Mouse (Mus musculus) liver, embryonic 15.5 days (tissue): Measurements from ENCODE around the gene Vamp2. TPM values are rescaled to one million over a fixed set of nuclear protein-coding genes. Genes with fewer than 3 reads are reported as not detected.
A peak's percentile ranks its signal among the peaks of the same experiment; 100 is the strongest.

Experiments used
- ATAC-seq: fragments of 200-750 bp; cut with Nextera tagmentation; 2 replicates; pipeline ENCODE4 v1.8.0; 2017; ENCODE audit warnings: moderate number of reproducible peaks, mild to moderate bottlenecking, moderate library complexity; ENCODE audit not compliant: insufficient read depth
- H3K27ac ChIP-seq: fragments of 300-500 bp; sonication (generic); replicated peaks from 2 replicates; pipeline ENCODE4 v1.5.1; 2015; ENCODE audit warnings: mild to moderate bottlenecking, inconsistent platforms
- H3K27me3 ChIP-seq: fragments of 300-500 bp; sonication (generic); 2 replicates; pipeline ENCODE4 v1.6.1; 2015; ENCODE audit warnings: mild to moderate bottlenecking, inconsistent platforms
- H3K36me3 ChIP-seq: fragments of 300-500 bp; sonication (generic); replicated peaks from 2 replicates; pipeline ENCODE4 v1.6.1; 2015; ENCODE audit warnings: moderate library complexity, mild to moderate bottlenecking, inconsistent platforms
- H3K4me1 ChIP-seq: fragments of 300-500 bp; sonication (generic); replicated peaks from 2 replicates; pipeline ENCODE4 v1.6.1; 2015; ENCODE audit warnings: inconsistent platforms
- H3K4me2 ChIP-seq: fragments of 300-500 bp; sonication (generic); 2 replicates; pipeline ENCODE4 v1.6.1; 2015; ENCODE audit warnings: moderate library complexity, mild to moderate bottlenecking, inconsistent platforms
- H3K4me3 ChIP-seq: fragments of 300-500 bp; sonication (generic); replicated peaks from 2 replicates; pipeline ENCODE4 v1.5.1; 2015; ENCODE audit warnings: mild to moderate bottlenecking, inconsistent platforms
- H3K9ac ChIP-seq: fragments of 300-500 bp; sonication (generic); 2 replicates; pipeline ENCODE4 v1.6.1; 2015; ENCODE audit warnings: moderate library complexity, mild to moderate bottlenecking, inconsistent platforms
- H3K9me3 ChIP-seq: fragments of 300-500 bp; sonication (generic); replicated peaks from 2 replicates; pipeline ENCODE4 v1.6.1; 2016; ENCODE audit warnings: inconsistent platforms
- WGBS: fragments of 180-500 bp; shearing (Covaris S2); methylation state at CpG from one replicate; pipeline ENCODE4 v1.1.7; 2015; ENCODE audit warnings: mixed read lengths; ENCODE audit not compliant: insufficient replicate concordance; 5-methylcytosine and 5-hydroxymethylcytosine counted together
- polyA plus RNA-seq: library from polyadenylated mRNA; unstranded; fragments of >200 nt; fragmentation: Nextera tagmentation; extraction: Ambion mirVana; gene quantifications from 2 replicates; pipeline ENCODE4 v1.2.1, GENCODE M21; 2015

Gene Vamp2
- polyA plus RNA-seq, 1 experiment from 2014 or later = 14.9 TPM

DNA sequence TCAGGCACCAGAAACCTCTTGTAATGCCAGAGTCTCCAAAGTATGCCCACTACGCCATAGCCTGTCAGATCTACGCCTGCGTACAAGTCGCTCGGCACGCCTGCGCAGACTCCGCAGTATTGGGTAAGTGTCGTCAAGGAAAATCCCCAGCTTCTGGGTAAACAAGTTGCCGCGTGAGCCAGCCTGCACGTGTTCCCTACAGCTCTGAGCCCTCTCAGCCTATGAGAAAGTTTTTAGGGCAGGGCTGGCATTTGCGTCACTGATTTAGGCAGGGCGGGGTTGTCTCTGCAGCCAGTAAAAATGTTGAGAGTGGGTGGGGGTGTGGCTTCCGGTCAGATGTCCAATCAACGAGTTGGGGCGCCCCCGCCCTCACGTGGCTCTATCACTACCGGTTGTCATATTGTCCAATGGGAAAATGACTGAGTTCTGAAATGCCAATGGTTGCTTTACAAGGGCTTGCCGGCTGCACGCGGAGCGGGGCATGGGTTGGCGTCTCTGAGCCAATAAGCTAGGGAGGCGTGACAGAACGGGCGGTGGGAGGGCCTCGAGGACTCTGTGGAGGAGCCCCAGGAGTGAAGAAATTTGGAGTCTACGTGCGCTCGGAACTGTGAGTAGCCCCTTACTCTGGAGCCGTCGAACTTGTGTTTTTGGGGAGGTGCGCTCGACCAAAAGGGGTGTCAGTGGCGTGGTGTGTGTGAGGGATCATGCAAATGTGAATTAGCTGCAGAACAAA is 6.6 kb downstream of the Vamp2 start, which contains the start of gene Per1:
Gene Per1 (plus strand): TSS at position 521 of the 733 bp plus-strand sequence.
- 0% methylated on average over 37 of the region's 37 CpGs for WGBS
- Histone ChIP-seq H3K27me3 (no peaks in the 10 kb centered on the region), H3K4me2 (peak within 1 kb of the TSS; percentile 94), H3K9ac (peak within 1 kb of the TSS; percentile 77), H3K4me1 (peaks cover 90% of the 10 kb centered on the region), H3K4me3 (peak within 1 kb of the TSS; percentile 67), H3K9me3 (no peaks in the 10 kb centered on the region), H3K27ac (peak within 1 kb of the TSS; percentile 94), H3K36me3 (peaks cover 29% of the 10 kb centered on the region)
- peak; percentile 87 for ATAC-seq

DNA sequence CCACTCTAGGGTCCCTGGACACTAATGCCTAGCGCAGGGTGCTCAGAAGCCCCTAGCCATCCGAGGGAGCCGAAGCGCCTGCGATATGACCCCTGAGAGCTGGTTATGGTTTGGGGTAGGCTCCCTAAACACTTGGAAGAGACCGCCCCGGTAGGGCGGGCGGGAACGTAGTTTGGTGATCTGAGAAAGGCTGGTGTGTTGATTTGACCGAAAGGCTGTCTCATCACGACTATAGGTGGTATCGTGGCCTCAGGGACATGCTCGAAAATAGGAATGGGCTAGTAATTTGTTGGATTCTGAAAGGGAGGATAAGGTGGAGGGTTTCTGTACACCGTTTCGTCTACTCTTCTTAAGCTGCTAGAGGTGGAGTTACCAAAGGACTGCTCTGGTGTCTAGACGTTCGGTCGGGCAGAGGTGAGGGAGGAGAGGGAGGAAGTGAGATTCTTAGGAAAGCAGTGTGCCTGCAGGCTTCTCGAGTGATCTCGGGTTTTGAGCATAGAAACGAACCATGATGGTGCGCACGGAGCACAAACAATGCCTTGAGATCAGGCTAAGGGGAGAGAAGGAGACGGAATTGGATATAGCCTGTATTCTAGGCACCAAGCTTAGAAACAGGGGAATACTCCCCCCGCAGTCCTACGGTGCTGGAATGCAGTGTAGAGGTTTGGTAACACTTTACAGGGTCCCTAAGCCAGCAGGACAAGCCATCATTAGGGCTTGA is 7.4 kb downstream of the Vamp2 start:
- H3K27me3 ChIP-seq = no peaks in the 10 kb centered on the region
- no peak for ATAC-seq
- H3K4me2 ChIP-seq = peak overlapping the region; percentile 94
- peak overlapping the region; percentile 94 for H3K27ac ChIP-seq
- peaks cover 90% of the 10 kb centered on the region for H3K4me1 ChIP-seq
- H3K4me3 ChIP-seq = peak overlapping the region; percentile 67
- peak overlapping the region; percentile 77 for H3K9ac ChIP-seq
- no peaks in the 10 kb centered on the region for H3K9me3 ChIP-seq
- 1% methylated on average over 27 of the region's 27 CpGs for WGBS
- peaks cover 25% of the 10 kb centered on the region for H3K36me3 ChIP-seq

- ATAC-seq = no peak
- WGBS = 16% methylated on average over 9 of the region's 9 CpGs
- H3K9me3 ChIP-seq = no peaks in the 10 kb centered on the region
- peaks cover 87% of the 10 kb centered on the region for H3K4me1 ChIP-seq
- peak overlapping the region; percentile 94 for H3K27ac ChIP-seq
- H3K4me2 ChIP-seq = peak overlapping the region; percentile 94
- no peaks in the 10 kb centered on the region for H3K27me3 ChIP-seq
- peaks cover 25% of the 10 kb centered on the region for H3K36me3 ChIP-seq
- H3K4me3 ChIP-seq = peak overlapping the region; percentile 67
- peak overlapping the region; percentile 77 for H3K9ac ChIP-seq
Observed at GRCm38 (mm10) chr11:69096360-69096986, 8.2 kb downstream of the Vamp2 start.

DNA sequence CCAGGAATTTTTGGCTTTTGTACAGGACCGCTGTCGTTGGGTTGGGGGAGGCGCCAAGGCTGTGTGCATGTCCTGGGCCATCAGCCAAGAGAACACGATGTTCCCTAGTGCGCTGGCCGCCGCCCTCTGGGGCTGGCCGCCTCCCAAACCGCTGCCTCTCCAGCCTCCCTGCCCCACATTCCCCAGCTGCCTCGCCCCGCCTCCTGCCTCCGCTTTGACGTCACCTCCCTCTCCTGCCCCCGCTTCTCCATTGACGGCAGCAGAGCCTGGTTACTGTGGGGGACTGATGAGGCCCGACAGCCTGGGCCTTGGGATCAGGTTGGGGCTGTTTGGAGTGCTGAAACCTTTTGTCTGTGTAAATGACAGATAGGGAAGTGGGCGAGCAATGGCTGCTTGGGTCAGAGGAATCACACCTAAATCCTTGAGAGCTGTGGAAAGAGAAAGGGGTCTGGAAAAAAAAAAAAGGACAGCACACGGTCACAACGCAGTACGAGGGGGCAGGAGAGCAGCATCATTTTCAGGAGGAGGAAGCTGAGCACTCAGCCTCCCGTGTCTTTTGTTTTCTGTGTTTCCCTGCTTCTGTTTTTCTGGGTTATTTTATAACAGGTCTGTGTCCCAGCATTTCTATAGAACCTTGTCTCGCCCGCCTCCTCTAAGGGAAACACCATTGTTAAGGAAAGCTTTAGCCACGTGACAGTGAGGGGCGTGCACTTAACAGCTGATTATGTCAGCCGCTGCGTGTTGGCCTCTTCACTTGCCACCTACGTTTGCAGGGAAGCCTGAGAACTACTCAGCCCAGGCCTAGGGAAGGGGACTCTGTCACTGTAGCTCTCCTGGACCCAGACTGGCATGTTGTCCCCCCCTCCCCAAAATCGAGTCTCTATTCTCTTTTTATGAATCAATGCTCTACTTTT is 9.0 kb downstream of the Vamp2 start:
- peak; percentile 40 for ATAC-seq
- H3K4me3 ChIP-seq = peak overlapping the region; percentile 67
- peak overlapping the region; percentile 94 for H3K27ac ChIP-seq
- peaks cover 81% of the 10 kb centered on the region for H3K4me1 ChIP-seq
- H3K4me2 ChIP-seq = peak overlapping the region; percentile 94
- H3K36me3 ChIP-seq = peaks cover 25% of the 10 kb centered on the region
- H3K9me3 ChIP-seq = no peaks in the 10 kb centered on the region
- H3K27me3 ChIP-seq = no peaks in the 10 kb centered on the region
- WGBS = 2% methylated on average over 29 of the region's 29 CpGs
- peak overlapping the region; percentile 77 for H3K9ac ChIP-seq

- H3K4me3 ChIP-seq = peak overlapping the region; percentile 67
- no peak for ATAC-seq
- peaks cover 29% of the 10 kb centered on the region for H3K36me3 ChIP-seq
- WGBS = 30% methylated on average over 8 of the region's 8 CpGs
- H3K4me1 ChIP-seq = peaks cover 74% of the 10 kb centered on the region
- peak overlapping the region; percentile 94 for H3K27ac ChIP-seq
- H3K9ac ChIP-seq = peak overlapping the region; percentile 19; the same call in 1 of the 2 replicates
- H3K27me3 ChIP-seq = no peaks in the 10 kb centered on the region
- no peaks in the 10 kb centered on the region for H3K9me3 ChIP-seq
- peak overlapping the region; percentile 94 for H3K4me2 ChIP-seq
Observed at GRCm38 (mm10) chr11:69098039-69098761, 9.9 kb downstream of the Vamp2 start.

DNA sequence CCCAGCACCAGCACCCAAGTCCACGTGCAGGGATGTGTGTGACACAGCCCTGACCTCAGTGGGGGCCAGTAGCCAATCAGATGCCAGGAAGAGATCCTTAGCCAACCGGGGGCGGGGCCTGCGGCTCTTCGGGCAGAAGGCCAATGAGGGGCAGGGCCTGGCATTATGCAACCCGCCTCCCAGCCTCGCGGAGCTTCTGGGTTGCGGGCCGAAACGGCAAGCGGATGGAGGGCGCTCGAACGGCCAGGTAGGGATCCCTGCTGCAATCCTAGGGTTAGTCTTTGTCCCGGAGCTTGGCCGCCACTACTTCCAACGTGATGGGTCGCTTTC is 10.4 kb downstream of the Vamp2 start:
- ATAC-seq = peak; percentile 34
- Histone ChIP-seq H3K27me3 (no peaks in the 10 kb centered on the region), H3K4me3 (peak overlapping the region; percentile 67), H3K9ac (peak overlapping the region; percentile 70), H3K4me1 (peaks cover 72% of the 10 kb centered on the region), H3K27ac (peak overlapping the region; percentile 94), H3K4me2 (peak overlapping the region; percentile 94), H3K9me3 (no peaks in the 10 kb centered on the region), H3K36me3 (peaks cover 35% of the 10 kb centered on the region)
- WGBS = under 1% methylated on average over 19 of the region's 19 CpGs

GRCm38 (mm10) chr11:69099177-69099914 is 11.1 kb downstream of the Vamp2 start:
- Histone ChIP-seq H3K4me1 (peaks cover 66% of the 10 kb centered on the region), H3K27ac (peak overlapping the region; percentile 94), H3K9me3 (no peaks in the 10 kb centered on the region), H3K4me2 (peak overlapping the region; percentile 94), H3K9ac (peak overlapping the region; percentile 70), H3K36me3 (peaks cover 41% of the 10 kb centered on the region), H3K27me3 (no peaks in the 10 kb centered on the region), H3K4me3 (peak overlapping the region; percentile 67)
- WGBS = under 1% methylated on average over 22 of the region's 22 CpGs
- no peak for ATAC-seq

DNA sequence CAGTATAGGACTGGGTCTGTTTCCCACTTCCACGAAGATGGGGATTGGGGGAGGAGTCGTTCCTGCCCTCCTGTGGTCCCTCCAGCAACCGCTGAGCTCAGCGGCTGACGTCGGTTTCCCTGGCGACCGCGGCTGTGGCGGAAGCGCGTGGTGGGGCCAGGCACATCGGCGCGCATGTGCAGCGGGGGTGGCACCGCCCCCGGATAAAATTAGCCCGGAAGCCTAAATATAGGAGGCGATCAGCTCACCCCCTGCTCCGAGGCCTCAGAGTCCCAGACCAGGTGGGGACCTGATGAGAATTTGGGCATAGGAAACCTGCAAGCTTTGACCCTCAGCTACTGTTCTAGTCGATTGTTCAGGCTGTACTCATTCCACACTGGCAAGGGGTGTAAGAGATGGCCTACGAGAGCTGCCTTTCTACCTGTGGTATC is 11.6 kb downstream of the Vamp2 start:
- 1% methylated on average over 23 of the region's 23 CpGs for WGBS
- peak overlapping the region; percentile 67 for H3K4me3 ChIP-seq
- peaks cover 62% of the 10 kb centered on the region for H3K4me1 ChIP-seq
- peak overlapping the region; percentile 70 for H3K9ac ChIP-seq
- no peak for ATAC-seq
- peak overlapping the region; percentile 94 for H3K27ac ChIP-seq
- no peaks in the 10 kb centered on the region for H3K27me3 ChIP-seq
- no peaks in the 10 kb centered on the region for H3K9me3 ChIP-seq
- H3K4me2 ChIP-seq = peak overlapping the region; percentile 94
- H3K36me3 ChIP-seq = peaks cover 47% of the 10 kb centered on the region

DNA sequence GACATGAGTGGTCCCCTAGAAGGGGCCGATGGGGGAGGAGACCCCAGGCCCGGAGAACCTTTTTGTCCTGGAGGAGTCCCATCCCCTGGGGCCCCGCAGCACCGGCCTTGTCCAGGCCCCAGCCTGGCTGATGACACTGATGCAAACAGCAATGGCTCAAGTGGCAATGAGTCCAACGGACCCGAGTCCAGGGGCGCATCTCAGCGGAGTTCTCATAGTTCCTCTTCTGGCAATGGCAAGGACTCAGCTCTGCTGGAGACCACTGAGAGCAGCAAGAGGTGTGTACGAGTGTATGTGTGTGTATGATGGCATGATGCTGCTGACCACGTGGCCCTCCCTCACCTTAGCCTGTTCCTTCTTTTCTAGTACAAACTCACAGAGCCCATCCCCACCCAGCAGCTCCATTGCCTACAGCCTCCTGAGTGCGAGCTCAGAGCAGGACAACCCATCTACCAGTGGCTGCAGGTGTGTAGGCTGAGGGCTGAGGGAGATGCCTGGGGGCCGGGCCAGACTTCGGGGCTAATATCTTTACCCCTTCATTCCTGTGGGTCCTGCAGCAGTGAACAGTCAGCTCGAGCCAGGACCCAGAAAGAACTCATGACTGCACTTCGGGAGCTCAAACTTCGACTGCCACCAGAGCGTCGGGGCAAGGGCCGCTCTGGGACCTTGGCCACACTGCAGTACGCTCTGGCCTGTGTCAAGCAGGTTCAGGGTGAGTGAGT is 12.5 kb downstream of the Vamp2 start:
- Histone ChIP-seq H3K4me1 (peaks cover 54% of the 10 kb centered on the region), H3K27ac (peak overlapping the region; percentile 94; the same call in 1 of the 2 replicates), H3K9me3 (no peaks in the 10 kb centered on the region), H3K4me2 (peak overlapping the region; percentile 94), H3K36me3 (peaks cover 55% of the 10 kb centered on the region), H3K4me3 (peak overlapping the region; percentile 67; the same call in 1 of the 2 replicates), H3K9ac (peak overlapping the region; percentile 70; the same call in 1 of the 2 replicates), H3K27me3 (no peaks in the 10 kb centered on the region)
- WGBS = 77% methylated on average over 20 of the region's 20 CpGs
- no peak for ATAC-seq
